Mouse (Mus musculus): ENCODE data around the gene Ankrd6.

GRCm38 (mm10) chr4:32915928-32916327 is 34.7 kb downstream of the Ankrd6 start:
- TF ChIP-seq CTCF (IDR thresholded peaks at IDR 0.05) (no peak), EP300 (IDR thresholded peaks at IDR 0.05; ENCODE audit: insufficient read depth, low read depth, low read length) (no peak)
